Mouse (Mus musculus): ENCODE measurements at regions not wholly inside any gene's neighbourhood (a gene's known extent, or its start where the extent isn't known, plus 50 kb on each side); places are given as distances from the start of the nearest gene placed in this dataset.
A peak's percentile ranks its signal among the peaks of the same experiment; 100 is the strongest.

GRCm38 (mm10) chr12:86830247-86830585 lies 54.4 kb downstream of the Irf2bpl start:
- no peak for DNase-seq

GRCm38 (mm10) chr12:86829581-86830246 lies 54.9 kb downstream of the Irf2bpl start:
- no peak for DNase-seq

- DNase-seq: no peak
These were observed 57.4 kb downstream of the Irf2bpl start for GRCm38 (mm10) chr12:86827241-86827606.

GRCm38 (mm10) chr12:86826420-86827240 lies 58.0 kb downstream of the Irf2bpl start:
- peak; percentile 68 to 74 for DNase-seq

- peak in 1 of 2 experiments; percentile 61 for DNase-seq
These were observed 58.8 kb downstream of the Irf2bpl start for GRCm38 (mm10) chr12:86825584-86826419.

- DNase-seq: peak; percentile 71 to 75
These were observed 59.6 kb downstream of the Irf2bpl start for GRCm38 (mm10) chr12:86824860-86825583.

GRCm38 (mm10) chr12:86823855-86824589 lies 60.6 kb downstream of the Irf2bpl start:
- peak; percentile 89 to 90 for DNase-seq

GRCm38 (mm10) chr12:86823488-86823854 lies 61.1 kb downstream of the Irf2bpl start:
- peak in 1 of 2 experiments; percentile 56 for DNase-seq

- DNase-seq: no peak
These were observed 63.4 kb downstream of the Irf2bpl start for GRCm38 (mm10) chr12:86821183-86821582.

GRCm38 (mm10) chr12:86819568-86819967 lies 65.0 kb downstream of the Irf2bpl start:
- DNase-seq: no peak

GRCm38 (mm10) chr12:86819163-86819562 lies 65.4 kb downstream of the Irf2bpl start:
- no peak for DNase-seq

GRCm38 (mm10) chr12:86818201-86818600 lies 66.4 kb downstream of the Irf2bpl start:
- DNase-seq: no peak

- DNase-seq: peak; percentile 79 to 93
These were observed 67.6 kb downstream of the Irf2bpl start for GRCm38 (mm10) chr12:86816702-86817610.

GRCm38 (mm10) chr12:86816171-86816701 lies 68.4 kb downstream of the Irf2bpl start:
- peak; percentile 55 to 59 for DNase-seq

GRCm38 (mm10) chr12:86814740-86815139 lies 69.9 kb downstream of the Irf2bpl start:
- DNase-seq: no peak
